Mouse (Mus musculus) brain, embryonic 14.5 days (tissue): ENCODE measurements around the gene Ikbip. TPM values are rescaled to one million over a fixed set of nuclear protein-coding genes. Genes with fewer than 3 reads are reported as not detected.

Experiments used
- DNase-seq: peaks from one replicate; pipeline ENCODE4 v3.0.0-alpha.2; 2011; ENCODE audit warnings: low read depth
- CTCF ChIP-seq: fragments of 200-500 bp; IDR thresholded peaks from 2 replicates; pipeline ENCODE4 v1.5.1; 2012; ENCODE audit warnings: inconsistent platforms, mild to moderate bottlenecking, moderate library complexity, borderline replicate concordance; ENCODE audit not compliant: insufficient read depth, insufficient read length; ENCODE audit errors: extremely low read depth
- POLR2A ChIP-seq: fragments of 200-500 bp; IDR thresholded peaks from 2 replicates; pipeline ENCODE4 v1.6.1; 2012; ENCODE audit warnings: mild to moderate bottlenecking, inconsistent platforms, borderline replicate concordance; ENCODE audit not compliant: poor library complexity, insufficient read depth, insufficient read length, severe bottlenecking; ENCODE audit errors: extremely low read depth
- polyA plus RNA-seq: library from polyadenylated mRNA; depleted of rRNA; stranded (reverse); fragments of >200 nt; gene quantifications from 2 replicates; pipeline ENCODE4 v1.2.3, GENCODE M21; 2012; rRNA removed

The Ikbip gene
- polyA plus RNA-seq = 7.4 and 9.3 TPM in 2 replicates

DNA sequence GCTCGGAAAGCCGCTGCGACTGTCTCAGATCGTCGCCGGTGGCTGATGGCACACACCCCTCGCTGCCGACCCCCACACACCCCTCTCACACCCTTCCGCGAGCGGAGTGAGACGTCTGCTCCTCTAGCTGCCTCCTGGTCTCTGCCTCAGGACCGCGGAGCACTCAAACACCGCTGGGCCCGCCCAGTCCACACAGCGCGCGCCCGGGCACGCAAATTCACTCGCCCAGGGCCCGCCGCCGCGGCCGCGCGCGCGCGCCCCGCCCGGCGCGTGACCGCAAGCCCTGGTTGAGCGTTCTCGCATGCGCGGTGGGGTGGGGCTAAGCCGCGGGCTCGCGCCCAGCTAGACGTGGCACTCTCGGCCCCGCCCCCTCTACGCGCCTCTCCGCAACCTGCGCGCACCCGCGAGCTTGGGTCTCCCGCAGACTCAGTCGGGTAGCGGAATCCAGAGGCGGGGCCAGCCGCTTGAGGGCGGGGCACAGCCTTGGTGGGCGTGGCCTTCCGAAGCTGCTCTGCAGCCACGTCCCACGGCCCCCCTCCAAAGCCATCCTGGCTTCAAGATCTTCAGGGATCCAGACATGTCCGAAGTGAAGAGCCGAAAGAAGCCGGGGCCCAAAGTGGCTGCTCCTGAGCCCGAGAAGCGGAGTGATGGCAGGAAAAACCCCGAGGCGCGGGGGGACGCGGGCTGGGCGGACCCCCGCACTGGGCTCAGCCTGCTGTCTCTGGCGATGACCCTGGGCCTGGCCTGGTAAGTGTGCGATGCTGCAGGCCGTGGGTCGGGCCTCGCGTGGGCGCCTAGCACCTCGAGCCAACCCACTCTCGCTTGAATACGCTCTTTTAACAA is at the start of gene Ikbip, which contains the start of gene Apaf1:
TSS of gene Ikbip (plus strand) at position 391 of the 843 bp plus-strand sequence.
TSS of gene Apaf1 (minus strand) at position 221 of the 843 bp plus-strand sequence.
- TF ChIP-seq POLR2A = peak; percentile 74
- TF ChIP-seq CTCF = no peak
- peak; percentile 99 for DNase-seq

DNA sequence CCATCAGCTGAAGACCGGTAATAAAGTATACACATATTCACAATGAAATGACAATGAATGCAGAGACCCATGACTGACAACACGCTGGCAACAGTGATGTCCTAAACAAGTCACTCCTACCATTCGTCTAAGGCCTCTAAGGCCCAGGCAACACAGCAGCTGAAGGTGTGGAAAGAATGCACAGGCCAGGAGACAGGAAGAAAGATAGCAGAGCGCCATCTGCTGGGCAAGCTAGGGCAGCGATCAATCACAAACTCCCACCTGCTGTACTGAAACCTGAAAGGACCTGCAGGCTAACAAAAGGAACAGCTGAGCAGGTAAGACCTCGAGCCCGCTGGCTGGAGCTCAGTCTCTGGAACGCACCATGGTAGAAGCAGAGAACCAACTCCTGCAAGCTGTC is 48.8 kb upstream of the Ikbip start:
- peak; percentile 85 for DNase-seq
- TF ChIP-seq CTCF = peak; percentile 93
- no peak for TF ChIP-seq POLR2A

DNA sequence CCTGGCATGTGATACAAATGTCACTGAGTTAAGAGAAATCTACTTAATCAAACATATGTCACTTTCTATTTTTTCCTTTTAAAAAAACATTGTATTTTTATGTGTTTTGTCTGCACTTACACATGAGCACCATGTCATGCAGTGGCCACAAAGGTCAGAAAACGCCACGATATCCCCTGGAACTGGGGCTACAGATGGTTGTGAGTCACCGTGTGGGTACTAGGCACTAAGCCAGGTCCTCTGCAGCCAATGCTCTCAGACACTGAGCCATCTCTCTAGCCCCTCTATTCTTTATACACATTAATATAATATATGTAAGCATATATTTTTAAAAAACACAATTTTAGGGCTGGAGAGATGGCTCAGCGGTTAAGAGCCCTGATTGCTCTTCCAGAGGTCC is 33.0 kb upstream of the Ikbip start:
- TF ChIP-seq POLR2A = no peak
- no peak for DNase-seq

DNA sequence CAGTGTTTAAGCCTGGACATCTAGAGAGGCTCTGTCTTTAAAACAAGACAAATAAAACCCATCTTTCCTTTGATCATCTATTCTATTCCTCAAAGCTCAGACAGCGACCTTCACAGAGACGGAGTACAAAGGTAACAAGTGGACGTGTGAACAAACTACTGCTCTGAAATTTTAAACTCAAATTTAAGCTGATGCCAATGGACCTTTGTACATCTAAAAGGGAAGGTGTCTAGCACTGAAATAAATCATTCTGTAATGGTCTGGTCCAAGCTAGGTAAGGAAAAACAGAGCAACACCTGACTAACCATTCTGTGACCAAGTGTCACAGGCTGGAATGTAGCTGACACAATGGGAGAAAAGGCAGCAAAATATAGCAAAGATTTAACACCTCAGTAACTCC is 31.6 kb upstream of the Ikbip start:
- TF ChIP-seq POLR2A = no peak
- TF ChIP-seq CTCF = no peak

DNA sequence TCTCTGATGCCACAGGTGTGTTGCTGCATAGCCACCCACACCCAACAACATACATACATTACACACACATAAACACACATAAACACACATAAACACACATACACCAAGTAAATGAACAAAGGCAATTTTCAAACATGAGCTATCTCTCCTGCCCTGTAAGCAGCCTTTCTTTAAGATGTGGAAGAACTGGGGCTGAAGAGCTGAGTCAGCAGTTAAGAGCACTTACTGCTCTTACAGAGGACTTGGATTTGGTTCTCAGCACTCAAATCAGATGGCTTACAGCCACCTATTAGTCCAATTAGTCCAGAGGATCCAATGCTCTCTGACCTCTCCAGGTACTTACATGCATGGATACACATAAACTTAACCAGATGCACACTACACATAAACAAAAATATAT is 30.0 kb upstream of the Ikbip start:
- DNase-seq = no peak
- TF ChIP-seq CTCF = no peak
- TF ChIP-seq POLR2A = no peak

More for the DNA sequence above, 31.6 kb upstream of the Ikbip start:
- DNase-seq = no peak

DNA sequence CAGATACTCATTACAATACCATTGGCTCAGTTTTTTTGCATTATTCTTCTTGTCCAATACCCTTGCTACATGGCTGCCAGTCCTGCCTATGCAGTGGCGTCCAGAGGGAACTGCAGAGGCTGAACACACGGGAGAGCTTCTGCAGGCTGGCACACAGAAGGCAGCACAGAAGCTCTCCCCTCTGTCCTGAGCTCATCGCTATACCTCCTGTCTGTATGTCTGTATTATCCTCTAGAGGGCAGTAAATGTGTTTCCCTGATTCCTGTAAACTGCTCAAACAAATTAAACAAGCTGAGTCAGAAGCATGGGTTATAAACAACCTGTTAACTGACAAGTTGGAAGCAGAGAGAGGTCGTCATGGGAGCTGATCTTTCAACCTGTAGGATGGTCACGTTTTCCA is 22.0 kb upstream of the Ikbip start:
- TF ChIP-seq CTCF (peak; percentile 35; the same call in 1 of the 2 replicates), POLR2A (no peak)
- peak; percentile 59 for DNase-seq

DNA sequence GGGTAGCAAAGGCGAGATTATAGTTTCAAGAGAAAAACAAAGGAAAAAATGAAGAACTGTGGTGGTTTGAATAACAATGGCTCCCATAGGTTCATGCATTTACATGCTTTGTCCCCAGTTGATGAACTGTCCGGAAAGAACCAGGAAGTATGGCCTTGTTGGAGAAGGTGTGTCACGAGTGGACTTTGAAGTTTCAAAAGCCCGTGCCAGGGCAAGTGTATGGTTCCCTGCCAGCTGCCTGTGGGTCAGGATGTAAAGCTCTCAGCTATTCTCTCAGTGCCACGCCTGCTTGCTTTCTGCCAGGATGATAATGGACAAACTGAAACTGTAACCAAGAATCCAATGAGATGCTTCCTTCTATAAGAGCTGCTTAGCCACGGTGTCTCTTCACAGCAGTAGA is 20.4 kb upstream of the Ikbip start:
- DNase-seq = no peak
- no peak for TF ChIP-seq POLR2A
- no peak for TF ChIP-seq CTCF

DNA sequence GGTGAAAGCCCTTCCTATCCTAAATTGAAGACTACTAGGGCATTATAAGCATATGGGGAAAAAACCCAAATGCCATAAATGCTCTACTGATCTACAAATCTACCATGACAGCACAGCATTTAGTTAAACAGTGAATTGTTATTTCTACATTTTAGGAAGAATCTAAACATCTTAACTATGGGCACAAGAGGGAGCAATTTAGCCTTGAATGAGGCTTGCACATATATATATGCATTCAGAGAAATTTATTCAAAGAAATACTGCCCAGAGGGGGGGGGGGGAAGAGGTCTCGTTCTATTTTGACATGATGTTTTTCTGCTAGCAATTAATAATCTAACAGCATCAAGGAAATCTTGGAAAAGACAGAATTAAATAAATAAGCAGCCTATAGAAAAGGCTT is 11.0 kb upstream of the Ikbip start:
- peak; percentile 63 for DNase-seq
- TF ChIP-seq POLR2A (no peak), CTCF (no peak)

DNA sequence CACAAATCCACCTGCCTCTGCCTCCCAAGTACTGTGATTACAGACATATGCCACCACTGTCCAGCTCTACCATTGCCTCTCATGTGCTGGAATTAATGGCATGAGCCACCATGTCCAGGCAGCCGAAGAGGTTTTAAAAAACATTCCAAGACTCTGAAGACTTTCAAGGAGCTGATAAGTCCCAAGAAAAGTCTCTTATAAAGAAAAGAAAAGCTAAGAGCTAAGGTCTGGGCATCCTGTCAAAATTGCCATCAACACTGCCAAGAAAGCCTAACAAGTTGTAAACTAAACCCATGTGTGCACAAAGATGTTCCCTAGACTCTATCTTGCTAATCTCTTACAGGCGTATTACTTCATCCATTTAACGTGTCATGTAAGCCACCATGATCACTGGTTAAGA is 9.4 kb upstream of the Ikbip start:
- TF ChIP-seq POLR2A (no peak), CTCF (no peak)
- DNase-seq = peak; percentile 51

DNA sequence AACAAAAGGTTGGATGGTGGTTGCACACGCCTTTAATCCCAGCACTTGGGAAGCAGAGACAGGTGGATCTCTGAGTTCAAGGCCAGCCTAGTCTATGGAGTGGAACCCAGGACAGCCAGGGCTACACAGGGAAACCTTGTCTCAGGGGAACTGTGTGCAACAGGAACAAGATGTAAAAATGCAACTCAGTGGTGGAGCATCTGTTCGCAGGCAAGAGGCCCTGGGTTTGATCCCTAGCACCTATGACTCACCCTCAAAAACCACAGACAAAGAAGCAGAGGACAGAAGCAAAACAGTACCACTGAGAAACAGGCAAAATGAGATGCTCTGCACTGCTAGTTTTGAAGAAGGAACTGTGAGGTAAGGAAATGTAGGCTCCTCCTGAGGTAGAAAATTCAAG is 6.1 kb upstream of the Ikbip start:
- TF ChIP-seq POLR2A = no peak
- TF ChIP-seq CTCF = no peak

DNA sequence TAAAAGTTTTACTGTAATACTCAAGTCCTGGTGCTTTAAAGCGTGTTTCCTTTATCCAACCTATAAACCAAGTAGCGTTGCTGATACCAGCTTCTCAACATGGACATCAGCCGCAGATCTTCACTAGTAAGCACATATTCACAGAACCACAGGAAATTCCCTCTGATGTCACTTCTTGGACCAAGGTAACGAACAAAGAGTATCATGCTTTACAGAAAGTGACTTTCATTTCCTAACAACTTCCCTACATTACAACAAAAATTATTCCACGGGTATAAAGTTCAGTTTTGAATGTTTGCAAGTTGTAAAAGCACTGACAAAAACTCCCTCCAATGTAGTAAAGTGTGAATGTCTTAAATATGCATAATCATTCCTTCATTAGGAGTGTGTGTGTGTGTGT is 2.2 kb upstream of the Ikbip start:
- TF ChIP-seq POLR2A (no peak), CTCF (no peak)
- DNase-seq = no peak

More for the DNA sequence above, 6.1 kb upstream of the Ikbip start:
- DNase-seq = no peak

DNA sequence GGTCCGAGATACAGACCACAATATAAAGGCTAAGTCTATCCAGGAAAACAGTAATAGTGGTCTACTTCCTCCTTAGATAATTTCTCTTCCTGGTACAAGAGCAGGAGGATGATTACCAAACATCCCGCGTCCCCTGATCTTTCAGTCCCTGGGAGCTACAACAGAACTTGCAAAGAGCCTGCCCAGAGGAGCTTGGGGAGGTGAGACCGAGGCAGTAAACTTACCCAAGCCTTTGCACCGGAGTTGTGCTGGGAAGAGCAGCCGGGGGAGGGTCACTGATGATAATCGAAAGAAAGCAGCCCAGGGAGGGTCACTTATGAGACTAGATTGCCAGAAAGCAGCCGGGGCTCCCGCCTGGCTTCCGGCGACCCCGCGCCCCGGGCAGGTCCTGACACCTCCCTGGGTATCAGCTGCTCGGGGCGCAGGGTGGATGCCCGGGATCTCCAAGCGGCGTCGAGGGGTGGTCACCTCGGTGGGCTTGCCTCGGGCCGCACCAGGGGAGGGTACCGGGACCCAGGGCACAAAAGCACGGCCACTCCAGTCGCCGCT is 707 bp upstream of the Ikbip start:
- DNase-seq = peak; percentile 58

More for the DNA sequence above, 707 bp upstream of the Ikbip start:
- TF ChIP-seq POLR2A = no peak
- no peak for TF ChIP-seq CTCF
